Mouse (Mus musculus) heart, adult 2 months (tissue): ENCODE results near the gene Il21r.

Experiments used
- CTCF ChIP-seq: fragments of 200-600 bp; IDR thresholded peaks from 2 replicates; pipeline ENCODE4 v1.8.1; 2022; ENCODE audit warnings: antibody characterized with exemption, mild to moderate bottlenecking, moderate library complexity
- POLR2A ChIP-seq: fragments of 200-500 bp; IDR thresholded peaks from 2 replicates; pipeline ENCODE4 v1.6.1; 2011; ENCODE audit warnings: mild to moderate bottlenecking, low read depth, low read length, control low read depth; ENCODE audit not compliant: insufficient read depth

- TF ChIP-seq CTCF (no peak), POLR2A (no peak)
Observed at GRCm38 (mm10) chr7:125601821-125602448, 1.3 kb upstream of the Il21r start.
